Mouse (Mus musculus) CH12.LX (cell line): ENCODE results near the gene Tmem229a.

Experiments used
- CTCF ChIP-seq, 2 experiments: IDR thresholded peaks in 1 of 2; conservative IDR thresholded peaks in 1 of 2; 2 replicates each; pipeline ENCODE4 v1.5.1; 2011 to 2012; ENCODE audit warnings: low read depth in 2 of 2, low read length in 2 of 2, improper control_type of control experiment in 1 of 2, inconsistent platforms in 1 of 2, mild to moderate bottlenecking in 1 of 2, moderate library complexity in 1 of 2
- POLR2A ChIP-seq: IDR thresholded peaks from 2 replicates; pipeline ENCODE4 v1.6.1; 2011; ENCODE audit warnings: low read depth, mild to moderate bottlenecking, improper control_type of control experiment, low read length
- POLR2AphosphoS2 ChIP-seq: IDR thresholded peaks from 2 replicates; pipeline ENCODE4 v1.6.1; 2011; ENCODE audit warnings: low read depth, low read length, improper control_type of control experiment
- USF1 ChIP-seq: IDR thresholded peaks from 2 replicates; pipeline ENCODE4 v1.6.1; 2014; ENCODE audit warnings: low read depth, mild to moderate bottlenecking, inconsistent platforms, low read length, improper control_type of control experiment

GRCm38 (mm10) chr6:24952341-24952740 is 3.8 kb downstream of the Tmem229a start:
- TF ChIP-seq CTCF (conservative IDR thresholded peaks at IDR 0.05 in 1 of 2, IDR thresholded peaks at IDR 0.05 in 1 of 2; ENCODE audit: low read depth in 2 of 2, low read length in 2 of 2) (no peak), POLR2A (no peak), POLR2AphosphoS2 (no peak), USF1 (no peak)
